Mouse (Mus musculus): ENCODE data around the gene Plcl1.

GRCm38 (mm10) chr1:55617857-55618256 lies 212.1 kb downstream of the Plcl1 start:
- TF ChIP-seq EP300 (IDR thresholded peaks at IDR 0.05; ENCODE audit: low read depth) (no peak), CTCF (IDR thresholded peaks at IDR 0.05; ENCODE audit: low read depth) (no peak)

All from liver, embryonic 14.5 days (tissue).